28 mouse cellular contexts compared by ENCODE assay signal in the genomic region with DNA sequence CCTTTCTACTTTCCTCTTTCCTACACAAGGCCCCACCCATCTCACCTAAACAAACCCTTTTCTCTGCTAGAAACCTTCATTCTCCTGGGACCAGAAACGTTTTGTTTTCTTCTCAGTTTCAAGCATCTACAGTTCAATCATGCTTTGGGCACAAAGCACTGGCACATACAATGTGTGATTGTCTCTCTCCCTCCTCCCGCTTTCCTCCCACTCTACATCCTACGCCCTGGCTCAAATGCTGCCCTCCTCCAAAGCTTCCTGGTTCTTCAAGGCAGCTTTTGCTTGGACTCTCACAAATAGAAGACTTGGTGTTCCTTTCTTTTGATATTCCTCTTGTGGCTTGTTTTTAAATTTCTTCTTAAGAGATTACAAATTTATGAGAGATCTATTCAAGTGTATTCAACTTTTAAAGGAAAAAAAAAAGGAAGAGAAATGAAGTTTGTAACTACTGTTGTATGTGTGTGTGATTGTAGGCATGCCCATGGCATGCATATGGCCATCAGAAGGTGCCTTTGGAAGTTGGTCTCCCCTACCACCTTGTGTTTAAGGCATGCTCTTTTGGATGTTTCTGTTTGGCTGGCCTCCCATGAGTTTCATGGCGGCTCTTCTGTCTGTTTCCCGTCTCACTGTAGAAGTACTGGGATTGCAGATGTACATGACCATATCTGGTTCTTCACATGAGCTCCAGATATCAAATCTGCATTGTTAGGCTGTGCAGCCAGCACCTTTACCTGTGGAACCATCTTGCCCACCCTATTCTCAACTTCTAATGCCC. TPM values are rescaled to one million over a fixed set of nuclear protein-coding genes. Genes with fewer than 3 reads are reported as not detected.
DNase-seq lines count a peak whose midpoint lies in the region; ATAC-seq and TF ChIP-seq lines count a peak whose summit lies in the region.
"Had no signal": no experiment of that assay in that cellular context is flagged by ENCODE, and none has a peak within 500 bp of the region (broad histone marks: within the 10 kb centered on the region; RNA-seq: fewer than 3 reads in every experiment).

No protein-coding gene starts in this region.

- H3K27ac ChIP-seq in left cerebral cortex, adult 2 months = peak overlapping the region; percentile 63
- H3K27ac ChIP-seq: embryonic facial prominence, embryonic 12.5 days; embryonic facial prominence, embryonic 15.5 days; forebrain, embryonic 15.5 days; gastrocnemius, adult 2 months; heart, embryonic 10.5 days; heart, embryonic 13.5 days; hindbrain, embryonic 14.5 days; hindbrain, postnatal 0 days had no signal

- intact Hi-C loops in left cerebral cortex, adult 2 months (cut with DNase I) = no loop called here

- TF ChIP-seq CTCF in left cerebral cortex, adult 2 months (IDR thresholded peaks at IDR 0.05) = no peak

- no peak for DNase-seq in frontal cortex, postnatal 25 days (ENCODE audit: low spot score in 2 of 2)
- no peak for DNase-seq in left cerebral cortex, adult 2 months (ENCODE audit: extremely low spot score in 1 of 2, low spot score in 2 of 2)
- DNase-seq in left cerebral cortex, adult 8-10 months (ENCODE audit: low spot score in 2 of 2) = no peak
- peak; percentile 58 for DNase-seq in testis, postnatal 14 days (ENCODE audit: low spot score)
- DNase-seq in testis, postnatal 10 days (ENCODE audit: low spot score) = no peak
- no peak for DNase-seq in ovary, postnatal 36 days (ENCODE audit: low spot score)
- DNase-seq: adrenal gland, postnatal 10 days; adrenal gland, postnatal 36 days; B cell, adult 2 months; cerebellum, adult 11-12 months; cerebellum, adult 9-10 months; cerebellum, postnatal 14 days; gastrocnemius, adult 2 months; gastrocnemius, postnatal 14 days; heart, adult 18-20 months; heart, postnatal 14 days; heart, postnatal 4 days had no signal

- H3K4me3 ChIP-seq in left cerebral cortex, adult 2 months = no peak overlapping the region
- H3K4me3 ChIP-seq: embryonic facial prominence, embryonic 12.5 days; embryonic facial prominence, embryonic 15.5 days; forebrain, embryonic 15.5 days; gastrocnemius, adult 2 months; heart, embryonic 10.5 days; heart, embryonic 13.5 days had no signal

- ATAC-seq in frontal cortex, adult (ENCODE audit: low TSS enrichment) = peak; percentile 77
- ATAC-seq: forebrain, embryonic 15.5 days; hindbrain, postnatal 0 days; inflammation-experienced regulatory T-cells, adult 6 months; Patski had no signal

RNA-seq across cellular contexts. Expression of a gene that starts 10.6 kb away (rescaled TPM):
- total RNA-seq in left cerebral cortex, adult 2 months (2021) = 1 to 10 TPM; 4.2 to 4.4 TPM
- 1 to 10 TPM; 5.2 to 8.0 (median 7.4) TPM for total RNA-seq in left cerebral cortex, adult 8-10 months (2022)
- total RNA-seq: gastrocnemius, adult 2 months; heart, adult 18-20 months; heart, postnatal 14 days had no signal

RNA-seq across cellular contexts. Expression of a gene that starts 11.6 kb away (rescaled TPM):
- not detected for total RNA-seq in left cerebral cortex, adult 2 months (2021)
- total RNA-seq in left cerebral cortex, adult 8-10 months (2022) = not detected

RNA-seq across cellular contexts. Expression of a gene that starts 17.9 kb away (rescaled TPM):
- 100 to 1,000 TPM; 114 to 116 TPM for total RNA-seq in left cerebral cortex, adult 2 months (2021)
- 100 to 1,000 TPM; 110 to 121 (median 116) TPM for total RNA-seq in left cerebral cortex, adult 8-10 months (2022)

RNA-seq across cellular contexts. Expression of a gene that starts 18.5 kb away (rescaled TPM):
- total RNA-seq in left cerebral cortex, adult 2 months (2021) = 1 to 10 TPM; 2.4 to 3.9 TPM
- total RNA-seq in left cerebral cortex, adult 8-10 months (2022) = 1 to 10 TPM; 2.1 to 5.4 (median 3.7) TPM

RNA-seq across cellular contexts. Expression of a gene that starts 29.7 kb away (rescaled TPM):
- 10 to 100 TPM; 32.9 to 47.1 TPM for total RNA-seq in left cerebral cortex, adult 2 months (2021)
- total RNA-seq in left cerebral cortex, adult 8-10 months (2022) = 10 to 100 TPM; 34.0 to 50.1 (median 47.6) TPM
- total RNA-seq: CH12.LX had no signal
